In the genomic region with DNA sequence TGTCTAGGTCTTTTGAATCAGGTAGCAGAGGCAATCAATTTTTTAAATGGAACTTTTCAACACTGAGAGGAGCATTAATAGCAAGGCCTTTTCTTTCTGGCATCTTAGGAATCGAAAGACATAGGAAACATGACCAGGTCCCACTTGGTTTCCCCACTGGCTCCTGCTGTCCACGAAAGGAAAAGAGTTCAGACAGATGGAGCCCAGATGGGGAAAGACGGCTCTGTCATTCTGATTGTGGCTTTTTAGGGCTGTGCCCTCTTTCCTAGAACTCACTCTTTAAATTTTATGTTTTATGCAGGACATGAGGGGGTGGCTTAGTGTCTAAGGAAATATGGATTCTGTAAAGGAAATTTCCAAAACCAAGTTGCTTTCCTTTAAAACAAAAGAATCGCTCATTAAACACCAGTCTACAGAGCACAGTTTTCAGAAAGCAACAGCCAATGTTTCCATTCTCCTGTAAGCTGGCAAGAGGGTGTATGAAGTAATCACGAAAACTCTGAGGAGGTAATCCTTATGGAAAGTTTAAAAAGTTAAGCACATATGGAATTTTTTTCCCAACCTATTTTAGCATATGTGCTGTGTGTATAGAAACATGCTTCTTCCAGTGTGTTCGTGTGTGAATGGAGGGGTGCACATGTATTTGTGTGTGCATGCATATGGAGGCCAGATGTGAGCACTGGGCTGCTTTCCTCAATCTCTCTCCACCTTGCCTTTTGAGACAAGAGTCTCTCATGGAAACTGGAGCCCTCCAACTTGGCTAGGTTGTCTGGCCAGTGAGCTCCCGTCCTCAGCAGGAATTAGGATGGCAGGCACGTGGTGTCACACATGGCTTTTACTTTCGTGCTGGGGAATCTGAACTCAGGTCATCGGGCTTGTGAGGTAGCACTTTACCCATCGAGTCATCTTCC, we compare ENCODE assay signal across 26 mouse cellular contexts.
A peak's percentile ranks its signal among the peaks of the same experiment; 100 is the strongest.
DNase-seq lines count a peak whose midpoint lies in the region; ATAC-seq and TF ChIP-seq lines count a peak whose summit lies in the region.
"Had no signal": no experiment of that assay in that cellular context is flagged by ENCODE, and none has a peak within 500 bp of the region (broad histone marks: within the 10 kb centered on the region; RNA-seq: fewer than 3 reads in every experiment).

No protein-coding gene starts in this region.

- ATAC-seq in heart, embryonic 12.5 days (ENCODE audit: insufficient number of reproducible peaks, low FRiP score): no peak
- no peak for ATAC-seq in embryonic facial prominence, embryonic 13.5 days (ENCODE audit: insufficient number of reproducible peaks, insufficient read depth, low FRiP score, low TSS enrichment, low read depth)
- ATAC-seq in limb, embryonic 11.5 days (ENCODE audit: insufficient number of reproducible peaks, low FRiP score, low TSS enrichment, low read depth): 0 out of 2 replicates have a peak, but pooled peaks have one; percentile 68
- ATAC-seq: forebrain, embryonic 13.5 days; midbrain, embryonic 16.5 days had no signal

- H3K4me2 ChIP-seq in heart, embryonic 12.5 days: no peak overlapping the region
- H3K4me2 ChIP-seq in embryonic facial prominence, embryonic 13.5 days: no peak overlapping the region
- H3K4me2 ChIP-seq in limb, embryonic 11.5 days (ENCODE audit: low read depth, severe bottlenecking): no peak overlapping the region
- H3K4me2 ChIP-seq: forebrain, embryonic 13.5 days; heart, embryonic 13.5 days; hindbrain, embryonic 12.5 days; kidney, embryonic 15.5 days had no signal

- H3K9ac ChIP-seq in heart, embryonic 12.5 days: no peak overlapping the region
- no peak overlapping the region for H3K9ac ChIP-seq in embryonic facial prominence, embryonic 13.5 days
- no peak overlapping the region for H3K9ac ChIP-seq in limb, embryonic 11.5 days (ENCODE audit: low read length)
- H3K9ac ChIP-seq: forebrain, embryonic 13.5 days; heart, embryonic 13.5 days; hindbrain, embryonic 12.5 days; kidney, embryonic 15.5 days had no signal

- 0 out of 2 replicates have a peak, but pooled peaks cover 2% of the 10 kb centered on the region for H3K36me3 ChIP-seq in heart, embryonic 12.5 days
- H3K36me3 ChIP-seq in embryonic facial prominence, embryonic 13.5 days: no peaks in the 10 kb centered on the region; the same call in 1 of the 2 replicates
- no peaks in the 10 kb centered on the region for H3K36me3 ChIP-seq in limb, embryonic 11.5 days (ENCODE audit: control insufficient read depth, insufficient read depth, low read length)
- H3K36me3 ChIP-seq: hindbrain, embryonic 12.5 days; kidney, embryonic 15.5 days; midbrain, embryonic 10.5 days had no signal

- TF ChIP-seq CTCF in gastrocnemius, adult 2 months (IDR thresholded peaks at IDR 0.05): no peak

- H3K27ac ChIP-seq in heart, embryonic 12.5 days (ENCODE audit: poor library complexity, severe bottlenecking): no peak overlapping the region
- peak overlapping the region; percentile 84 for H3K27ac ChIP-seq in embryonic facial prominence, embryonic 13.5 days
- peak overlapping the region; percentile 24 for H3K27ac ChIP-seq in limb, embryonic 11.5 days (replicated peaks; ENCODE audit: low read depth, low read length)
- H3K27ac ChIP-seq in gastrocnemius, adult 2 months: no peak overlapping the region
- H3K27ac ChIP-seq: forebrain, embryonic 13.5 days; heart, embryonic 13.5 days; hindbrain, embryonic 12.5 days; kidney, embryonic 15.5 days; left cerebral cortex, adult 2 months; macrophage; midbrain, embryonic 10.5 days had no signal

- no peaks in the 10 kb centered on the region for H3K27me3 ChIP-seq in heart, embryonic 12.5 days (replicated peaks)
- H3K27me3 ChIP-seq in embryonic facial prominence, embryonic 13.5 days: no peaks in the 10 kb centered on the region
- no peaks in the 10 kb centered on the region for H3K27me3 ChIP-seq in limb, embryonic 11.5 days (ENCODE audit: control insufficient read depth, insufficient read depth, low read length)
- H3K27me3 ChIP-seq: heart, embryonic 13.5 days; hindbrain, embryonic 12.5 days; kidney, embryonic 15.5 days had no signal

- peak; percentile 63 for DNase-seq in heart, adult 11 months
- DNase-seq in limb, embryonic 11.5 days (ENCODE audit: low spot score): peak; percentile 70
- no peak for DNase-seq in cerebellum, adult 9-10 months
- no peak for DNase-seq in gastrocnemius, adult 2 months
- DNase-seq in cerebellum, postnatal 36 days: no peak
- DNase-seq: adrenal gland, postnatal 14 days; cerebellum, adult 2 months; gastrocnemius, postnatal 14 days; heart, adult 18-20 months; heart, postnatal 14 days; kidney, adult 11 months; kidney, postnatal 4 days; left cerebral cortex, postnatal 4 days; thymus, adult 18-20 months; thymus, postnatal 4 days had no signal

- 72% methylated on average over 11 of the region's 11 CpGs for WGBS in heart, embryonic 12.5 days
- 44% methylated on average over 11 of the region's 11 CpGs for WGBS in embryonic facial prominence, embryonic 13.5 days
- 34% methylated on average over 11 of the region's 11 CpGs for WGBS in limb, embryonic 11.5 days

- H3K4me3 ChIP-seq in heart, embryonic 12.5 days: no peak overlapping the region
- H3K4me3 ChIP-seq in embryonic facial prominence, embryonic 13.5 days: no peak overlapping the region
- H3K4me3 ChIP-seq in limb, embryonic 11.5 days (ENCODE audit: low read depth, low read length): no peak overlapping the region
- no peak overlapping the region for H3K4me3 ChIP-seq in gastrocnemius, adult 2 months
- H3K4me3 ChIP-seq: forebrain, embryonic 13.5 days; heart, embryonic 13.5 days; hindbrain, embryonic 12.5 days; kidney, embryonic 15.5 days; left cerebral cortex, adult 2 months; midbrain, embryonic 10.5 days; myocyte had no signal

- no peaks in the 10 kb centered on the region for H3K4me1 ChIP-seq in heart, embryonic 12.5 days (replicated peaks)
- peaks cover 8% of the 10 kb centered on the region; the same call in 1 of the 2 replicates for H3K4me1 ChIP-seq in embryonic facial prominence, embryonic 13.5 days
- no peaks in the 10 kb centered on the region; the same call in 1 of the 2 replicates for H3K4me1 ChIP-seq in limb, embryonic 11.5 days (ENCODE audit: control insufficient read depth, insufficient read depth, low read length)
- H3K4me1 ChIP-seq: forebrain, embryonic 13.5 days; heart, embryonic 13.5 days; hindbrain, embryonic 12.5 days; kidney, embryonic 15.5 days had no signal

- intact Hi-C loops in gastrocnemius, adult 2 months (cut with DNase I): no loop called here

- 0 out of 2 replicates have a peak, but pooled peaks cover 3% of the 10 kb centered on the region for H3K9me3 ChIP-seq in heart, embryonic 12.5 days (replicated peaks)
- no peaks in the 10 kb centered on the region for H3K9me3 ChIP-seq in embryonic facial prominence, embryonic 13.5 days
- H3K9me3 ChIP-seq in limb, embryonic 11.5 days (ENCODE audit: control insufficient read depth, low read length): no peaks in the 10 kb centered on the region; the same call in 1 of the 2 replicates
- H3K9me3 ChIP-seq: forebrain, embryonic 13.5 days; heart, embryonic 13.5 days; hindbrain, embryonic 12.5 days; kidney, embryonic 15.5 days; midbrain, embryonic 10.5 days had no signal

Comparison
In these comparisons a context has a peak if more than half of its experiments do, and no peak if none do; other contexts are left out.
1. DNase-seq: peak in heart, adult 11 months (single experiment) and limb, embryonic 11.5 days (single experiment); none in cerebellum, adult 9-10 months (single experiment), gastrocnemius, adult 2 months (single experiment) and cerebellum, postnatal 36 days (0 of 2).
2. H3K27ac ChIP-seq: peak in embryonic facial prominence, embryonic 13.5 days (single experiment) and limb, embryonic 11.5 days (single experiment); none in heart, embryonic 12.5 days (single experiment) and gastrocnemius, adult 2 months (single experiment).